Mouse (Mus musculus): ENCODE results near the gene ccdc198.

GRCm38 (mm10) chr14:49197031-49197527 is 48.2 kb downstream of the ccdc198 start:
- no peak for TF ChIP-seq TAL1 (IDR thresholded peaks at IDR 0.05; ENCODE audit: low read length)
- TF ChIP-seq GATA1 (IDR thresholded peaks at IDR 0.05; ENCODE audit: low read length), result no peak
